Mouse (Mus musculus): ENCODE results near the gene Stk32c. TPM values are rescaled to one million over a fixed set of nuclear protein-coding genes. Genes with fewer than 3 reads are reported as not detected.

Gene Stk32c
- total and polyA plus RNA-seq, 2 experiments from 2014 or later: 0.42 TPM; not detected in 1

- no peak overlapping the region for H3K9ac ChIP-seq (replicated peaks; ENCODE audit: low read depth, low read length)
Measured at GRCm38 (mm10) chr7:139101826-139102225, 111.3 kb downstream of the Stk32c start.

GRCm38 (mm10) chr7:139101286-139101804, 111.8 kb downstream of the Stk32c start:
- 72% methylated on average over 10 of the region's 10 CpGs for WGBS

More at GRCm38 (mm10) chr7:139101826-139102225, 111.3 kb downstream of the Stk32c start:
- WGBS: 72% methylated on average over 3 of the region's 3 CpGs
- Histone ChIP-seq H3K27me3 (ENCODE audit: control insufficient read depth, insufficient read depth, low read length) (no peaks in the 10 kb centered on the region), H3K27ac (ENCODE audit: low read depth) (no peak overlapping the region), H3K4me2 (ENCODE audit: low read depth, low read length) (no peak overlapping the region), H3K4me1 (ENCODE audit: control insufficient read depth, insufficient read depth) (no peaks in the 10 kb centered on the region), H3K36me3 (replicated peaks; ENCODE audit: control insufficient read depth, insufficient read depth, low read length) (no peaks in the 10 kb centered on the region), H3K4me3 (ENCODE audit: low read depth, low read length) (no peak overlapping the region), H3K9me3 (replicated peaks; ENCODE audit: control insufficient read depth, low read length) (no peaks in the 10 kb centered on the region)
- TF ChIP-seq CTCF (IDR thresholded peaks at IDR 0.05; ENCODE audit: low read depth) (no peak), EP300 (IDR thresholded peaks at IDR 0.05; ENCODE audit: low read depth) (no peak)
- DNase-seq (ENCODE audit: low spot score) (no peak), ATAC-seq (ENCODE audit: insufficient read depth, low read depth) (no peak)

GRCm38 (mm10) chr7:139100531-139101095, 112.5 kb downstream of the Stk32c start:
- no peak overlapping the region for H3K27ac ChIP-seq (ENCODE audit: low read depth)
- H3K4me2 ChIP-seq (ENCODE audit: low read depth, low read length): no peak overlapping the region
- no peak overlapping the region for H3K4me3 ChIP-seq (ENCODE audit: low read depth, low read length)
- H3K9ac ChIP-seq (replicated peaks; ENCODE audit: low read depth, low read length): no peak overlapping the region
- WGBS: 57% methylated on average over 12 of the region's 12 CpGs
- no peaks in the 10 kb centered on the region for H3K4me1 ChIP-seq (ENCODE audit: control insufficient read depth, insufficient read depth)
- no peaks in the 10 kb centered on the region for H3K27me3 ChIP-seq (ENCODE audit: control insufficient read depth, insufficient read depth, low read length)
- DNase-seq (ENCODE audit: low spot score) (no peak), ATAC-seq (ENCODE audit: insufficient read depth, low read depth) (no peak)
- H3K36me3 ChIP-seq (replicated peaks; ENCODE audit: control insufficient read depth, insufficient read depth, low read length): no peaks in the 10 kb centered on the region
- no peaks in the 10 kb centered on the region for H3K9me3 ChIP-seq (replicated peaks; ENCODE audit: control insufficient read depth, low read length)
- TF ChIP-seq CTCF (IDR thresholded peaks at IDR 0.05; ENCODE audit: low read depth) (no peak), EP300 (IDR thresholded peaks at IDR 0.05; ENCODE audit: low read depth) (no peak)

More at GRCm38 (mm10) chr7:139101286-139101804, 111.8 kb downstream of the Stk32c start:
- no peak for ATAC-seq (ENCODE audit: insufficient read depth, low read depth)
- Histone ChIP-seq H3K27me3 (ENCODE audit: control insufficient read depth, insufficient read depth, low read length) (no peaks in the 10 kb centered on the region), H3K9me3 (replicated peaks; ENCODE audit: control insufficient read depth, low read length) (no peaks in the 10 kb centered on the region), H3K4me2 (ENCODE audit: low read depth, low read length) (no peak overlapping the region), H3K27ac (ENCODE audit: low read depth) (no peak overlapping the region), H3K36me3 (replicated peaks; ENCODE audit: control insufficient read depth, insufficient read depth, low read length) (no peaks in the 10 kb centered on the region), H3K4me1 (ENCODE audit: control insufficient read depth, insufficient read depth) (no peaks in the 10 kb centered on the region), H3K4me3 (ENCODE audit: low read depth, low read length) (no peak overlapping the region), H3K9ac (replicated peaks; ENCODE audit: low read depth, low read length) (no peak overlapping the region)
- DNase-seq (ENCODE audit: low spot score): no peak
- TF ChIP-seq CTCF (IDR thresholded peaks at IDR 0.05; ENCODE audit: low read depth) (no peak), EP300 (IDR thresholded peaks at IDR 0.05; ENCODE audit: low read depth) (no peak)

- TF ChIP-seq CTCF (IDR thresholded peaks at IDR 0.05; ENCODE audit: low read depth): no peak
- TF ChIP-seq EP300 (IDR thresholded peaks at IDR 0.05; ENCODE audit: low read depth): no peak
- H3K27ac ChIP-seq (ENCODE audit: low read depth): no peak overlapping the region
- H3K9ac ChIP-seq (replicated peaks; ENCODE audit: low read depth, low read length): no peak overlapping the region
- no peak overlapping the region for H3K4me2 ChIP-seq (ENCODE audit: low read depth, low read length)
- ATAC-seq (ENCODE audit: insufficient read depth, low read depth) (no peak), DNase-seq (ENCODE audit: low spot score) (no peak)
- H3K27me3 ChIP-seq (ENCODE audit: control insufficient read depth, insufficient read depth, low read length): no peaks in the 10 kb centered on the region
- 85% methylated on average over 6 of the region's 6 CpGs for WGBS
- H3K4me3 ChIP-seq (ENCODE audit: low read depth, low read length): no peak overlapping the region
- H3K36me3 ChIP-seq (replicated peaks; ENCODE audit: control insufficient read depth, insufficient read depth, low read length): no peaks in the 10 kb centered on the region
- H3K9me3 ChIP-seq (replicated peaks; ENCODE audit: control insufficient read depth, low read length): no peaks in the 10 kb centered on the region
- H3K4me1 ChIP-seq (ENCODE audit: control insufficient read depth, insufficient read depth): no peaks in the 10 kb centered on the region
Measured at GRCm38 (mm10) chr7:139096399-139096798, 116.7 kb downstream of the Stk32c start.

GRCm38 (mm10) chr7:139095282-139095681, 117.8 kb downstream of the Stk32c start:
- Histone ChIP-seq H3K27ac (ENCODE audit: low read depth) (no peak overlapping the region), H3K4me3 (ENCODE audit: low read depth, low read length) (no peak overlapping the region), H3K27me3 (ENCODE audit: control insufficient read depth, insufficient read depth, low read length) (no peaks in the 10 kb centered on the region; the same call in 1 of the 2 replicates), H3K4me2 (ENCODE audit: low read depth, low read length) (no peak overlapping the region), H3K9ac (replicated peaks; ENCODE audit: low read depth, low read length) (no peak overlapping the region), H3K36me3 (replicated peaks; ENCODE audit: control insufficient read depth, insufficient read depth, low read length) (no peaks in the 10 kb centered on the region), H3K4me1 (ENCODE audit: control insufficient read depth, insufficient read depth) (no peaks in the 10 kb centered on the region), H3K9me3 (replicated peaks; ENCODE audit: control insufficient read depth, low read length) (no peaks in the 10 kb centered on the region)
- no peak for ATAC-seq (ENCODE audit: insufficient read depth, low read depth)
- 84% methylated on average over 7 of the region's 7 CpGs for WGBS
- no peak for DNase-seq (ENCODE audit: low spot score)
- TF ChIP-seq EP300 (IDR thresholded peaks at IDR 0.05; ENCODE audit: low read depth) (no peak), CTCF (IDR thresholded peaks at IDR 0.05; ENCODE audit: low read depth) (no peak)

GRCm38 (mm10) chr7:139094761-139095160, 118.3 kb downstream of the Stk32c start:
- 80% methylated on average over 6 of the region's 6 CpGs for WGBS
- DNase-seq (ENCODE audit: low spot score) (no peak), ATAC-seq (ENCODE audit: insufficient read depth, low read depth) (no peak)
- no peak overlapping the region for H3K4me2 ChIP-seq (ENCODE audit: low read depth, low read length)
- TF ChIP-seq CTCF (IDR thresholded peaks at IDR 0.05; ENCODE audit: low read depth) (no peak), EP300 (IDR thresholded peaks at IDR 0.05; ENCODE audit: low read depth) (no peak)
- no peaks in the 10 kb centered on the region for H3K4me1 ChIP-seq (ENCODE audit: control insufficient read depth, insufficient read depth)
- H3K4me3 ChIP-seq (ENCODE audit: low read depth, low read length): no peak overlapping the region
- peaks cover 2% of the 10 kb centered on the region; the same call in 1 of the 2 replicates for H3K27me3 ChIP-seq (ENCODE audit: control insufficient read depth, insufficient read depth, low read length)
- H3K9ac ChIP-seq (replicated peaks; ENCODE audit: low read depth, low read length): no peak overlapping the region
- no peaks in the 10 kb centered on the region for H3K9me3 ChIP-seq (replicated peaks; ENCODE audit: control insufficient read depth, low read length)
- no peak overlapping the region for H3K27ac ChIP-seq (ENCODE audit: low read depth)
- no peaks in the 10 kb centered on the region for H3K36me3 ChIP-seq (replicated peaks; ENCODE audit: control insufficient read depth, insufficient read depth, low read length)
